Mouse (Mus musculus): ENCODE data around the gene Rsc1a1.

Gene Rsc1a1

GRCm38 (mm10) chr4:141655908-141656608, 29.3 kb downstream of the Rsc1a1 start:
- peak in 1 of 2 experiments; percentile 14 for DNase-seq (ENCODE audit: low spot score in 2 of 2)

- no peak for DNase-seq (ENCODE audit: low spot score in 2 of 2)
Measured at GRCm38 (mm10) chr4:141654509-141654908, 30.9 kb downstream of the Rsc1a1 start.

GRCm38 (mm10) chr4:141653813-141654212, 31.6 kb downstream of the Rsc1a1 start:
- DNase-seq (ENCODE audit: low spot score in 2 of 2), result no peak

- no peak for DNase-seq (ENCODE audit: low spot score in 2 of 2)
Measured at GRCm38 (mm10) chr4:141653044-141653443, 32.4 kb downstream of the Rsc1a1 start.

- DNase-seq (ENCODE audit: low spot score in 2 of 2), result no peak
Measured at GRCm38 (mm10) chr4:141651944-141652343, 33.5 kb downstream of the Rsc1a1 start.

- DNase-seq (ENCODE audit: low spot score in 2 of 2), result no peak
Measured at GRCm38 (mm10) chr4:141651286-141651685, 34.1 kb downstream of the Rsc1a1 start.

- DNase-seq (ENCODE audit: low spot score in 2 of 2), result no peak
Measured at GRCm38 (mm10) chr4:141649244-141649643, 36.2 kb downstream of the Rsc1a1 start.

- DNase-seq (ENCODE audit: low spot score in 2 of 2), result no peak
Measured at GRCm38 (mm10) chr4:141648262-141648661, 37.1 kb downstream of the Rsc1a1 start.

- no peak for DNase-seq (ENCODE audit: low spot score in 2 of 2)
Measured at GRCm38 (mm10) chr4:141647187-141647586, 38.2 kb downstream of the Rsc1a1 start.

- DNase-seq (ENCODE audit: low spot score in 2 of 2), result no peak
Measured at GRCm38 (mm10) chr4:141645988-141646387, 39.4 kb downstream of the Rsc1a1 start.

GRCm38 (mm10) chr4:141643118-141643855, 42.1 kb downstream of the Rsc1a1 start:
- DNase-seq (ENCODE audit: low spot score in 2 of 2), result peak in 1 of 2 experiments; percentile 16

GRCm38 (mm10) chr4:141641961-141642811, 43.2 kb downstream of the Rsc1a1 start:
- DNase-seq (ENCODE audit: low spot score in 2 of 2), result no peak

GRCm38 (mm10) chr4:141641353-141641771, 44.0 kb downstream of the Rsc1a1 start:
- no peak for DNase-seq (ENCODE audit: low spot score in 2 of 2)

- DNase-seq (ENCODE audit: low spot score in 2 of 2), result no peak
Measured at GRCm38 (mm10) chr4:141639474-141639873, 45.9 kb downstream of the Rsc1a1 start.

GRCm38 (mm10) chr4:141636693-141637092, 48.7 kb downstream of the Rsc1a1 start:
- DNase-seq (ENCODE audit: low spot score in 2 of 2), result no peak

GRCm38 (mm10) chr4:141635991-141636390, 49.4 kb downstream of the Rsc1a1 start:
- DNase-seq (ENCODE audit: low spot score in 2 of 2), result no peak
